9 mouse cellular contexts compared by ENCODE assay signal in the genomic region with DNA sequence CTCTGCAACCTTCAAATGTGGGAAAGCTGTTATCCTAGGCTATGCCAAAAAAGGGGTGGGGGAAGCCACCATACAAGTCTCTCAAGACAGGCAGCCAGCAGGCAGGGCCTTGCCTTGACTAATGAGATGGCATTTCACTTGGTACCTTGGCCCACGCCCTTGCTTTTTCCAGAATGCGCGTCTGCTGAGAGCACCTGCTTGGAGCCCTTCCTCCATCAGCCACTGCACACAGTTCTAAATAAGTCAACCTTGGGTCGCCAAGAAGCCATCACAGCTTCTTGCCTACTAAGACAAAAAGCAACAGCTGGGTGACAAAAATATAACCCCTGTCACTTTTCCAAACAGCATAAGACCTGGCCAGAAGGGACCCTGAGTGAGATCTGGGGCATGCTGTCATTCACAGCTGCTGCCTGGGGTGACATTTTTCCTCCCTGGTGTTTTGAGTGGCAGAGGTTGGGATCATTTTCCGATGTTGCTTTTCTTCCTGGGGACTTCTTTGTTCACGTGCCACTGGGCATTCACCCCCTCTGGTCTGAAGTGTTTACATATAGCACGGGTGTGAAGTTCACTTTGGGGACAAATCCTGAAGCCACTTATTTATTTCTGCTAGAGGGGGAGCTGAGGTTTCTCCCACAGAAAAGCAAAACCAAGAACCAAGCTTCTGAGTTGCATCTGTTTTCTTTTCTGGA.
DNase-seq lines count a peak whose midpoint lies in the region; ATAC-seq and TF ChIP-seq lines count a peak whose summit lies in the region.
"Had no signal": no experiment of that assay in that cellular context is flagged by ENCODE, and none has a peak within 500 bp of the region (broad histone marks: within the 10 kb centered on the region; RNA-seq: fewer than 3 reads in every experiment).

No protein-coding gene starts in this region.

- no peak overlapping the region for H3K9ac ChIP-seq in CH12.LX (ENCODE audit: insufficient read depth, low read depth)
- no peak overlapping the region for H3K9ac ChIP-seq in forebrain, postnatal 0 days

- H3K4me3 ChIP-seq in CH12.LX (replicated peaks in 1 of 3; ENCODE audit: low read depth in 2 of 3, low read length in 2 of 3, poor library complexity in 1 of 3), result no peak overlapping the region
- H3K4me3 ChIP-seq in forebrain, postnatal 0 days (ENCODE audit: low read depth, low read length), result no peak overlapping the region

- H3K4me2 ChIP-seq in CH12.LX (ENCODE audit: insufficient read depth, low read depth, poor library complexity, severe bottlenecking), result peak overlapping the region; percentile 63
- peak overlapping the region; percentile 23 for H3K4me2 ChIP-seq in forebrain, postnatal 0 days (ENCODE audit: low read depth)

- 18% methylated on average over 7 of the region's 7 CpGs for WGBS in forebrain, postnatal 0 days

- H3K79me2 ChIP-seq in CH12.LX (replicated peaks; ENCODE audit: control insufficient read depth, extremely low read depth, insufficient read depth, poor library complexity, severe bottlenecking), result no peaks in the 10 kb centered on the region

- no peaks in the 10 kb centered on the region for H3K36me3 ChIP-seq in CH12.LX (replicated peaks in 1 of 2; ENCODE audit: control insufficient read depth in 1 of 2, insufficient read depth in 1 of 2, low read length in 1 of 2)
- no peaks in the 10 kb centered on the region for H3K36me3 ChIP-seq in forebrain, postnatal 0 days (ENCODE audit: insufficient read depth)

- 0 out of 2 replicates have a peak, but pooled peaks have one; percentile 29 for ATAC-seq in frontal cortex, adult (ENCODE audit: low TSS enrichment)
- peak; percentile 61 for ATAC-seq in forebrain, postnatal 0 days
- ATAC-seq in granulocyte monocyte progenitor cell, adult 5-6 weeks (replicated peaks; ENCODE audit: poor library complexity, severe bottlenecking), result no peak

- no peak for TF ChIP-seq EP300 in CH12.LX (IDR thresholded peaks at IDR 0.05; ENCODE audit: low read length)

- TF ChIP-seq POLR2A in CH12.LX (IDR thresholded peaks at IDR 0.05; ENCODE audit: low read depth, low read length), result no peak

- H3K4me1 ChIP-seq in CH12.LX (ENCODE audit: control insufficient read depth in 1 of 2, insufficient read depth in 2 of 2), result peaks cover 2 to 22% of the 10 kb centered on the region in 2 experiments; a peak in 2 of 4 replicates
- 0 out of 2 replicates have a peak, but pooled peaks cover 3% of the 10 kb centered on the region for H3K4me1 ChIP-seq in forebrain, postnatal 0 days (ENCODE audit: insufficient read depth)

- in situ Hi-C loops in CH12.LX (cut with MboI; ENCODE audit: low pct_ligation_motif_present, low pct_unique_long_range_greater_than_20kb, low sequenced_read_pairs), result no loop called here

- no peak for TF ChIP-seq RAD21 in CH12.LX (IDR thresholded peaks at IDR 0.05; ENCODE audit: low read depth, low read length)

- no peak overlapping the region for H3K27ac ChIP-seq in CH12.LX (ENCODE audit: insufficient read depth, low read depth)
- peak overlapping the region; percentile 73 for H3K27ac ChIP-seq in forebrain, postnatal 0 days (ENCODE audit: low read depth, low read length)

- DNase-seq in frontal cortex, postnatal 25 days (ENCODE audit: low spot score in 2 of 2), result no peak
- peak; percentile 48 for DNase-seq in CH12.LX (ENCODE audit: extremely low read depth)
- DNase-seq in forebrain, postnatal 0 days, result peak; percentile 66
- peak; percentile 10 for DNase-seq in mesoderm, embryonic 11.5 days (ENCODE audit: low read depth, low spot score)
- no peak for DNase-seq in ovary, adult 18-20 months (ENCODE audit: low spot score)
- no peak for DNase-seq in left cerebral cortex, adult 18-20 months (ENCODE audit: low spot score in 2 of 2)
- DNase-seq: kidney, postnatal 36 days had no signal

- no peak for TF ChIP-seq CTCF in CH12.LX (conservative IDR thresholded peaks at IDR 0.05 in 1 of 2, IDR thresholded peaks at IDR 0.05 in 1 of 2; ENCODE audit: low read depth in 2 of 2, low read length in 2 of 2)
- no peak for TF ChIP-seq CTCF in forebrain, postnatal 0 days (IDR thresholded peaks at IDR 0.05; ENCODE audit: low read depth)

- dilution Hi-C loops in CH12.LX (cut with MboI; ENCODE audit: extremely low pct_ligation_motif_present, extremely low pct_unique_long_range_greater_than_20kb, low sequenced_read_pairs), result no loop called here

- H3K9me3 ChIP-seq in CH12.LX (replicated peaks; ENCODE audit: low read length), result peaks cover 3% of the 10 kb centered on the region
- H3K9me3 ChIP-seq in forebrain, postnatal 0 days (ENCODE audit: low read length), result no peaks in the 10 kb centered on the region

- H3K27me3 ChIP-seq in CH12.LX (replicated peaks), result no peaks in the 10 kb centered on the region
- H3K27me3 ChIP-seq in forebrain, postnatal 0 days (ENCODE audit: insufficient read depth, low read length), result no peaks in the 10 kb centered on the region

TF ChIP-seq in CH12.LX, 34 proteins besides CTCF, POLR2A, EP300 and RAD21:
- no peak for TF ChIP-seq ZNF384 (IDR thresholded peaks at IDR 0.05; ENCODE audit: low read depth, low read length)
- TF ChIP-seq KAT2A (IDR thresholded peaks at IDR 0.05; ENCODE audit: insufficient replicate concordance, low read length), result no peak
- TF ChIP-seq GABPA (IDR thresholded peaks at IDR 0.05; ENCODE audit: insufficient replicate concordance, low read depth, low read length), result no peak
- no peak for TF ChIP-seq MYC (IDR thresholded peaks at IDR 0.05; ENCODE audit: low read depth, low read length)
- no peak; the same call in 1 of the 2 replicates for TF ChIP-seq BHLHE40 (IDR thresholded peaks at IDR 0.05; ENCODE audit: low read depth, low read length)
- TF ChIP-seq USF1 (IDR thresholded peaks at IDR 0.05; ENCODE audit: low read depth, low read length), result no peak
- peak; percentile 25; the same call in 1 of the 2 replicates for TF ChIP-seq MEF2A (IDR thresholded peaks at IDR 0.05; ENCODE audit: borderline replicate concordance, low read depth, low read length)
- no peak for TF ChIP-seq NRF1 (IDR thresholded peaks at IDR 0.05; ENCODE audit: low read depth, low read length)
- peak; percentile 64; the same call in 1 of the 2 replicates for TF ChIP-seq ETS1 (conservative IDR thresholded peaks at IDR 0.05; ENCODE audit: low read depth, low read length)

Comparison
In these comparisons a context has a peak if more than half of its experiments do, and no peak if none do; other contexts are left out.
1. DNase-seq: peak in CH12.LX (single experiment), forebrain, postnatal 0 days (single experiment) and mesoderm, embryonic 11.5 days (single experiment); none in frontal cortex, postnatal 25 days (0 of 2), ovary, adult 18-20 months (single experiment) and left cerebral cortex, adult 18-20 months (0 of 2).